Mouse (Mus musculus) cortical plate, adult 2 months (tissue): ENCODE data around the gene Card9.

Source experiments
- CTCF ChIP-seq: fragments of 200-500 bp; IDR thresholded peaks from 2 replicates; pipeline ENCODE4 v1.5.1; 2011; ENCODE audit warnings: mild to moderate bottlenecking, control low read depth, low read length; ENCODE audit not compliant: insufficient read depth; ENCODE audit errors: extremely low read depth
- POLR2A ChIP-seq: fragments of 200-500 bp; IDR thresholded peaks from 2 replicates; pipeline ENCODE4 v1.6.1; 2011; ENCODE audit warnings: mild to moderate bottlenecking, low read length, control low read depth; ENCODE audit not compliant: insufficient read depth; ENCODE audit errors: extremely low read depth

DNA sequence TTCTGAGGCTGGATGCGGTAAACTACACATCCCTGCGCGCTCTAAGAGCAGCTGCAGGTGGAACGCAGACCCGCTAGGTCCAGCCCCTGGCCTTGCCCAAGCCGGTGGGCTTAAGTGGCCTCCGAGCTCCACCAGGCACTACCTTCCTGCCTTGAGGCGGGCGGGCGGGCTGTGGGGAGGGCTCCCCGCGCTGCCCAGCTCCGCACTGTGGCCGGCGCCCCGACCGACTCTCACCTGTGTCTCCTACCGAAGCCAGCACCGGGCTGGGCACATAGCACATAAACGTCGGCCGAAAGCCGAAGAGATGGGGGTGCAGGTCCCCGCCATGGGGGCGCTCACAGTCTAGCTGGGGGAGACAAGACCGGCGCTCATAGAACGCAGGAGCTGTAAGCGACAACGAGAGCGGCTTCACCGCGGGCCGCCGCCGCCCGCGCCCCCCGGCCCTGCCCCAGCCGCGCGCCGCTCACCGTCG, 28.0 kb upstream of the Card9 start:
- TF ChIP-seq POLR2A (no peak), CTCF (no peak)
